Mouse (Mus musculus) mouse trophoblast stem cell (cell line): ENCODE measurements around the gene Gnai3.

Source experiments
- in situ Hi-C, 2 experiments: fragments of 300-500 bp; cut with MseI, MboI; formaldehyde crosslinking; loops; 2 replicates in 1 of 2; 3 replicates in 1 of 2; pipeline ENCODE4 v1.15.1; 2025

The Gnai3 gene

DNA sequence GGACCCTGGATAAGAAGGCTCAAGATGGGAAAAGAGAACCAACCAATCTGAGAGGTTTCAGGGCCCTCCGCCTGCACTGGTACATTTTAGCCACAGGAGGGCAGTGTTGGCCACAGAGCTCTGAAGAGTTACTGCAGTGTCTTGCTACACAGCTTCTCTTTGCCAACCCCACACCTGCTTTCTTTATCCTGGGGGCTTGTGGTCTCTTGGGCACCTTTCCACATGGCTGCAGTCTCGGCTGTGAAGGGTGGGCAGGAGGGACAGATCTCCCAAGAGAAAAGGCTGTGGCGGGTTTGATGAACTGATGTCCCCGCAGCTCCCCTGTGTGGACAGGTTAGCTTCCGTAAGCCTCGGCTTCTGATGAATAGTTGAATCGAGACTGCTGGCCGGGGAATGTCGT, 18.9 kb upstream of the Gnai3 start:
- in situ Hi-C loops: loop anchor here (10.0 kb wide), 1 partner anchor 70 kb away; no protein-coding TSS in a partner anchor

DNA sequence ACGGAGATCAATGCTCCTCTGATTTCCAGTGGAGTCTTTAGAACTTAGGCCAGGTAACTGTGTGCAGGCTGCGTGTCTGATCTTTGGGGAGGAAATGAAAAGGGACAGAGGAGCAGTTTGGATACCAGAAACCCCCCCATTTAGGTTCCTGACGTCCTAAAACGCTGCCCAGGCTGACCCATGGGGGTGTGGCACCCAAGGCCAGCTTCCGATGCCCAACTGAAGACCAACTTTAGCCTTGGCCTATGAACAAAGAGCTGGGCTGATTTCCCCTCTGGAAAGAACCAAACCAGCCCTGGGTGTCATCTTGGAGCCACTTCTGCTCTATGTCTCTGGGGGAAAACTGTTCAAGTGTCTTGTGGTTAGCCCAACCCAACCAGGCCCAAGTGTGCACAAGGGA, 18.1 kb upstream of the Gnai3 start:
- in situ Hi-C loops: loop anchor here (10.0 kb wide), 1 partner anchor 71 kb away; no protein-coding TSS in a partner anchor

DNA sequence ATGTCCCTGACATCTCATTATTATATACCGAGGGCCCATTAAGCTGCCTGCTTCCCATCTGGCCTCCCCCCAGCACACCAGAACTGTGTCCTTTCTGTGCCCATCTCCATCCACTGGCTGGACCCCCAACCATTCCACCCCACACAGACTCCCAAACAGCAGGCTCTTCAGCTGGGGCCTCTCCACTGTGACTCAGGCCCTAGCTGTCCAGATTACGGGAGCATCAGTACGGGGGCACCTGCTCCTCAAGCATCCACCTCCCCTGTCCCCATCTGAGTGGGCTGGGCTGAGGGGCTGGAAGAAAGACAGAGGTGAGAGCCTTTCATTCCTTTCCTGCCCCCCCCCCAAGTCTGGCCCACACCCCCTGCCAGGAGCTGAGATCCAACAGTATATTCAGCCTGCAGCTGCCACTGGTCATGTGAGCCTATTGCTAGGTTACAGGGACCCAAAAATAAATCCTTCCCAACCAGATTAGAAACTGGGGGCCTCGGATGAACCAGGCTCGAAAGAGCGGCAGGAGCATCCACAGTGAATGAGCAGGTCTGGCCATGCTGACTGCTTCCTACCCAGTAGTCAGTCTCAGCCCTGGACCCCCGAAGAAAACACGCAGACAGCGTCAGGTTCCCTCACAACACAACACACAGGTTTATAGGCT, 12.6 kb upstream of the Gnai3 start:
- in situ Hi-C loops: no loop called here

DNA sequence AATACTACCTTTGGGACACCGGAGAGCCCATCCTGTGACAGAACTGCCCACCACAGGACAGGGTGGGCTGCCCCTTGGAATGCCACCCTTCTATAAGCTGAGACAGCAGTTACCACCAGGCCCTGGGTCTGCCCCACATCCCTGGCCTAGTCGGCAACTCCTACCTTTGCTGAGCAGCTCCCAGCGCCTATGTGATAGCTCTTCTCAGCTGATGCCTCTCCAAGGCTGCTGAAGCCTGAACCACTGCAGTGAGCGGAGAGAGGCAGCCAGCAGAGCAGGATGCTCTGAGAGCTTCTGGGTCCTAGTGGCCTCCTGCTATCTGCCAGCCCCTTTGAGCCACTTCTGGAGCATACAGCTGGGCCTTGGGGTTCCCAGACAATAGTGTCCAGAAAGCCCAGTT, 8.7 kb upstream of the Gnai3 start, which contains the start of gene Gpr61:
Gene Gpr61 (minus strand): TSS at position 227 of the 400 bp plus-strand sequence.
- in situ Hi-C loops: no loop called here

DNA sequence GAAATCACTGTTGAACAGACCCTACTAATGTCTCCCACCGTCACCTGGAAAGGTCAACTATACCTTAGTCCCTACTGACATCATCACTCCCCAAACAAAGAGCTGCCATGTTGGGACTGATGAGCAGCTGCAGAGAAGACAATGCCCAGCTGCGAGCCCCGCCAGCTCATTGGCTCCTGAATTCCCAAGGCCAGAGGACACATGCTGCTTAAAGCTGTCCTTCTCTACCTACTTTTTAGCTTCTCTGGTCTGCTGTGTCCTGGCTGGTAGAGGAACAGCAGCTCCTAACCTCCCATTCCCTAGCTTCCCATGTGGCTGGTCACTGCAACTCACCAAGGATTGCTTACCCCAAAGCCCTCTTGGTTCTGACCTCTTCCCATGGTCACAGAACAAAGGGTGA, 6.3 kb upstream of the Gnai3 start:
- in situ Hi-C loops: no loop called here

DNA sequence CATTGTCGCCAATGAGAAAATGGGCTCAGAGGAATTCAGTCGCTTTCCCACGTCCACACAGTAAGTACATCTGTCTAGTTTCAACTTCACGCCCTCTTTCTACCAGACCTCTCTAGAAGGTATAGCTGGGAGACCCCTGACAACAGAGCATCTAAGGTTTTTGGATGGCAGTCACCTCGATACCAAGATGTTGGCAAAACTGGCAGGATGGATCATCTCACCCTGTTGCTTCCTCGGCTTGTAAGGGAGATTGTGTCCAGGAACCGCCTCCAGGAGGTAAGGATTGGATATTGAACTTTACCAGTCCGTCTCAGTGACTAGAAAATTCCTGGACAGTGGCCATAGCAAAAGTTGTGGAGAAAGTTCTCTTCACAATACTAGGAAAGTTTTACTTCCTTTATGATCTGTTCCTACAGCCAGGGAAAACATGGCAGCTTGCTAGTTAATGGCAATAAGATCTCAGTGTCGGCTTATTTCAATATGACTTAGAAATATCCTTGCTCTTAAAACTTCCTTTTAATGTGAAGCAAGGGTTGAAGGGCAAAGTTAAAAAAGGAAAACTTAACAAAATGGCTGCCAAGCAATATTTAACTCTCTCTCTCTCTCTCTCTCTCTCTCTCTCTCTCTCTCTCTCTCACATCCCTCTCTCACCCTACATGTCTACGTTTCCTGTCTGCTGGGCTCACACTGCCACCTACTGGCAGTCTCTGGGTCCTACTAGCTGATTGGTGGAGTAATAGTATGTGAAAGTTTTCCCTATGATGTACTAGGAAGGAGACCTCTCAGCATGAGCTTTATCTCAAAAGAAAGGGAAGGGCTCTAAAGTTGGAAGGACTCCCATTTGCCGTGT, 1.7 kb upstream of the Gnai3 start:
- in situ Hi-C loops: loop anchor here (5.0 kb wide), 2 partner anchors 65 to 75 kb away; no protein-coding TSS in a partner anchor

GRCm38 (mm10) chr3:108146671-108147070, 725 bp upstream of the Gnai3 start:
- in situ Hi-C loops: loop anchor here (5.0 kb wide), 2 partner anchors 64 to 74 kb away; no protein-coding TSS in a partner anchor

DNA sequence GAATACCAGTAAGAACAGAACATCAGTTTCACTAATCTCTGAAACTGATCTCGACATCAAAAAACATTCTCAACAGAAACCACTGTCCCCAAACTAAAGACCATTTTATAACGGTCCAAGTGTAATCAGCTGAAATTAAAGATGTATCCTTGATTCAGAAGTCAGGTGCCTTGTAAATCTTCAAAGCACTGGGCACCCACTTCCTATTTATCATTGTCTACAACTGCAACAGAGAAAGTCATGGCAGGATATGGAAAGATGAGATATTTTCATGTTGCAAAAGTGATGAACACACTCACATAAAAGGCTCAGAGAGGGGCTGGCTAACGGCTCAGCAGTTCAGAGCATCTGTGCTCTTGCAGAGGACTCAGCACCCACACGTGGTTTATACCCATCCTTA, 5.2 kb downstream of the Gnai3 start:
- in situ Hi-C loops: no loop called here

- in situ Hi-C loops: no loop called here
Measured at GRCm38 (mm10) chr3:108139113-108139512, 6.8 kb downstream of the Gnai3 start.

- in situ Hi-C loops: no loop called here
Measured at GRCm38 (mm10) chr3:108134701-108135100, 11.2 kb downstream of the Gnai3 start.

- in situ Hi-C loops: no loop called here
Measured at GRCm38 (mm10) chr3:108132484-108132883, 13.5 kb downstream of the Gnai3 start.

GRCm38 (mm10) chr3:108131821-108132220, 14.1 kb downstream of the Gnai3 start:
- in situ Hi-C loops: no loop called here

DNA sequence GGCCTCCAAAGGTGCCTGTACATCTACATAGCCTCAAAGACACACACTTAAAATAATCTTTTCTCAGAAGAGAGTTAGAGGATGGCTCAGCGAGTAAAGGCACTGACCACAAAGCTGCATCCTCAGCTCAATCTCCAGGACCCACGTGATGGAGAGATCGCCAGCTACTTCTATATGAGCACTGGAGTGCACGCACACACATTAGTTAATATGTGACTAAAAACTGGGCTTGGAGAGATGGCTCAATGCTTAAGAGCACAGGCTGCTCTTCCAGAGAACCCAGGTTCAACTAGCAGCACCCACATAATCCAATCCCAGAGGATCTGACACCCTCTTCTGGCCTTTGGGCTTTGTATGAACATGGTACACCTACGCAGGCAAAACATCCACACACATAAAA, 14.7 kb downstream of the Gnai3 start:
- in situ Hi-C loops: no loop called here

GRCm38 (mm10) chr3:108129804-108130203, 16.1 kb downstream of the Gnai3 start:
- in situ Hi-C loops: no loop called here

- in situ Hi-C loops: no loop called here
Measured at GRCm38 (mm10) chr3:108129367-108129766, 16.6 kb downstream of the Gnai3 start.

DNA sequence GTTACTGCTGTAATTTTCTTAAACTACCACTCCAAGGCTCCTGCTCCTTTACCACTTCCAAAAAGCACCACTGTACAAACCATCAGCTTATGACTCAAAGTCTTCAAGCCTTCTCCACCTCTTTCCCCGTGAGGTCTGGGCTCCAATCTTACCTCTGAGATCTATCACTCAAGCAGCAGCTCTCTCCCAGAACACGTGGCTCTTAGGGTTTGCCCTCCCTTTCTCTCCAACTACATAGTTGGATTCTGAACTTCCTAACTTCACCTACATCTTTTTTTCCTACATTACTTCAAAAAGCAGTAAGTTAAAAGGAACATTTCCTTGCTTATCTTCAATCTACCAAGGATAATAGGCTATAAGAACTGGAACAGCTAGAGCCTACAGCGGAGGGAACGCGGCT, 17.4 kb downstream of the Gnai3 start:
- in situ Hi-C loops: no loop called here

GRCm38 (mm10) chr3:108126327-108126726, 19.6 kb downstream of the Gnai3 start:
- in situ Hi-C loops: no loop called here

DNA sequence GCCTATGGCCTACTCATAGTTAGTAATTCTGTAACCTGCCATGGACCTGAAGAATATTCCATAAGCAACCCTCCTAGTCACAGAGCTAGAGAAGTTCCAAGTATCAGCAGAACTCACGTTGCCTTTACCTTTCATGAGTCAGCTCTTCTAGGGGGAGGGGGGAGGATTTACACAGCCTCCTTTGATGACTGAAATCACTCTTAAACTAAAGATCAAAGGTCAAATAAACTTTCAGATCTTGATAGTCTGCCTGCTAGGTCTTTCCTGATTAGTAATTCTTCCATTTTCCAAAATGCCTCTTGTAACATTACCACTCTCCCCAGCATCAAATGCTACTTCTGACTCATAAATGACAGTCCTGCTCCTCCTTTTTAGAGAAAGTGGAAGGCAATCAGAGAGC, 21.8 kb downstream of the Gnai3 start:
- in situ Hi-C loops: no loop called here

DNA sequence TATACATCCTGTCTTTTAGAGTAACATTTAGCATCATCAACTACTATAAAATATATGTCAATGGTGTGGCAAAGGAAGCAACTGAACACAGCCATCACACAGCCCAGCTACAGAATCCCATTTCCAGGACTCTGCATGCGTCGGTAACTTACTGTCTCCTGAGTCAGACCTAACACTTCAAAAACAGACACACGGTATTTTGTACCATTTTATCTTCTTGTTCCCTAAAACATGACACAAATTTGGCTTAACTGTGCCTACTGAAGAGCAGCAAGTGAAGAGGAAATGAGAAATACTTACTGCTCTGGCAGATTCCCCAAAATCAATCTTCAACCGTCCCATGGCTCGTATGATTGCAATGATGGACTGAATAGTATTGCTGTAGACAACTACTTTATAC, 22.7 kb downstream of the Gnai3 start:
- in situ Hi-C loops: no loop called here

DNA sequence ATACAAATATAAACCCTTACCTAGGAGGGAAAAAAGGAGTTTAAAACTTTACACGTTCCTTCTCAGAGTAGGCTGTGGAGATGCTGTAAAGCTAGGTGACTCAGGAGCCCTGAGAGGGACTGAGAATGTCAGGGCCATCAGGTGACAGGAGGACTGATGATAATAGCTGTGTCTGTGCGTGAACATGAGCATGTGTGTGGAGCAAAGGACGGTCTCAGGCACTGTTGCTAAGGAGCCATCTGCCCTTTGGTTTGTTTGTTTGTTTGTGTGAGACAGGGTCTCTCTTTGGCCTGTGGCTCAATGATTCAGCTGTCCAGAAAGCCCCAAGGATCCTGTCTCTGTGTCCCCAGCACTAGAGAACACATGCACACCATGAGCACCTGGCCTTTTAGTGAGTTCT, 24.8 kb downstream of the Gnai3 start:
- in situ Hi-C loops: no loop called here

DNA sequence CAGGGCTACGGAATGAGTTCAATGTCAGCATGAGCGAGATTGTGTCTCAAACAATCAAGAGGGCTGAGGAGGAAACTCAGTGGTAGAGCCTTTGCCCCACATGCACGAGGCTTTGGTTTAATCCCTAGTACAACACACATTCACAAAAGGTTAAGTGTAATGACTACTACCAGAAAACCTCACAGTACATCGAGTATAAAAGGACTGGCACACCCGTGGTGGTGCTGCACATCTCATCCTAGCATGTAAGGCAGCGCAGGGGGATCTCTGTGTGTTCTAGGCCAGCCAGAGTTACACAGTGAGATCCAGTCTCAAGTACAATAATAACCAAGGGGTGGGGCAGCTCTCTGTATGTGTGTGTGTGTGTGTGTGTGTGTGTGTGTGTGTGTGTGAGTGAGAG, 28.5 kb downstream of the Gnai3 start:
- in situ Hi-C loops: no loop called here

- in situ Hi-C loops: no loop called here
Measured at GRCm38 (mm10) chr3:108113591-108114289, 32.2 kb downstream of the Gnai3 start.
